Mouse (Mus musculus): Measurements from ENCODE around the gene Itih5. TPM values are rescaled to one million over a fixed set of nuclear protein-coding genes. Genes with fewer than 3 reads are reported as not detected.

Gene Itih5
- polyA plus RNA-seq, 1 experiment from 2014 or later: 35.4 TPM

- no peaks in the 10 kb centered on the region for H3K36me3 ChIP-seq (ENCODE audit: control insufficient read depth, insufficient read depth, low read length)
- no peak for DNase-seq (ENCODE audit: low spot score)
These were observed 146.9 kb downstream of the Itih5 start for GRCm38 (mm10) chr2:10300244-10300643.

GRCm38 (mm10) chr2:10300771-10301170 is 147.4 kb downstream of the Itih5 start:
- H3K36me3 ChIP-seq (ENCODE audit: control insufficient read depth, insufficient read depth, low read length): no peaks in the 10 kb centered on the region
- TF ChIP-seq EP300 (optimal IDR thresholded peaks at IDR 0.05) (no peak), CTCF (IDR thresholded peaks at IDR 0.05; ENCODE audit: low read depth) (no peak)
- ATAC-seq (ENCODE audit: low FRiP score, low TSS enrichment) (peak; percentile 71; the same call in 1 of the 2 replicates), DNase-seq (ENCODE audit: low spot score) (peak; percentile 20)
- H3K27ac ChIP-seq (replicated peaks): no peak overlapping the region
- no peaks in the 10 kb centered on the region for H3K27me3 ChIP-seq (ENCODE audit: control insufficient read depth, insufficient read depth, low read length)
- no peaks in the 10 kb centered on the region for H3K9me3 ChIP-seq (ENCODE audit: control insufficient read depth, low read length)
- H3K4me3 ChIP-seq (ENCODE audit: low read depth, low read length): no peak overlapping the region
- 48% methylated on average over 10 of the region's 10 CpGs for WGBS
- peak overlapping the region; percentile 3; the same call in 1 of the 2 replicates for H3K4me2 ChIP-seq (replicated peaks; ENCODE audit: low read depth)
- no peak overlapping the region for H3K9ac ChIP-seq (ENCODE audit: low read length)
- no peaks in the 10 kb centered on the region for H3K4me1 ChIP-seq (replicated peaks; ENCODE audit: control insufficient read depth, insufficient read depth)

More at GRCm38 (mm10) chr2:10300244-10300643, 146.9 kb downstream of the Itih5 start:
- WGBS: 54% methylated on average over 7 of the region's 7 CpGs
- H3K27me3 ChIP-seq (ENCODE audit: control insufficient read depth, insufficient read depth, low read length): no peaks in the 10 kb centered on the region
- no peaks in the 10 kb centered on the region for H3K4me1 ChIP-seq (replicated peaks; ENCODE audit: control insufficient read depth, insufficient read depth)
- TF ChIP-seq CTCF (IDR thresholded peaks at IDR 0.05; ENCODE audit: low read depth) (peak; percentile 58), EP300 (optimal IDR thresholded peaks at IDR 0.05) (no peak)
- H3K27ac ChIP-seq (replicated peaks): no peak overlapping the region
- H3K4me3 ChIP-seq (ENCODE audit: low read depth, low read length): no peak overlapping the region
- no peak overlapping the region for H3K4me2 ChIP-seq (replicated peaks; ENCODE audit: low read depth)
- ATAC-seq (ENCODE audit: low FRiP score, low TSS enrichment): no peak
- H3K9me3 ChIP-seq (ENCODE audit: control insufficient read depth, low read length): no peaks in the 10 kb centered on the region
- H3K9ac ChIP-seq (ENCODE audit: low read length): no peak overlapping the region

- Histone ChIP-seq H3K9me3 (ENCODE audit: control insufficient read depth, low read length) (no peaks in the 10 kb centered on the region), H3K4me1 (replicated peaks; ENCODE audit: control insufficient read depth, insufficient read depth) (no peaks in the 10 kb centered on the region), H3K27me3 (ENCODE audit: control insufficient read depth, insufficient read depth, low read length) (no peaks in the 10 kb centered on the region), H3K4me2 (replicated peaks; ENCODE audit: low read depth) (no peak overlapping the region), H3K9ac (ENCODE audit: low read length) (no peak overlapping the region), H3K36me3 (ENCODE audit: control insufficient read depth, insufficient read depth, low read length) (no peaks in the 10 kb centered on the region), H3K27ac (replicated peaks) (no peak overlapping the region), H3K4me3 (ENCODE audit: low read depth, low read length) (no peak overlapping the region)
- 29% methylated on average over 3 of the region's 3 CpGs for WGBS
- DNase-seq (ENCODE audit: low spot score) (no peak), ATAC-seq (ENCODE audit: low FRiP score, low TSS enrichment) (no peak)
- TF ChIP-seq EP300 (optimal IDR thresholded peaks at IDR 0.05) (no peak), CTCF (IDR thresholded peaks at IDR 0.05; ENCODE audit: low read depth) (no peak)
These were observed 148.0 kb downstream of the Itih5 start for GRCm38 (mm10) chr2:10301391-10301790.

GRCm38 (mm10) chr2:10301997-10302396 is 148.6 kb downstream of the Itih5 start:
- Histone ChIP-seq H3K36me3 (ENCODE audit: control insufficient read depth, insufficient read depth, low read length) (no peaks in the 10 kb centered on the region), H3K27ac (replicated peaks) (no peak overlapping the region), H3K9ac (ENCODE audit: low read length) (no peak overlapping the region), H3K9me3 (ENCODE audit: control insufficient read depth, low read length) (no peaks in the 10 kb centered on the region), H3K4me3 (ENCODE audit: low read depth, low read length) (no peak overlapping the region), H3K4me1 (replicated peaks; ENCODE audit: control insufficient read depth, insufficient read depth) (no peaks in the 10 kb centered on the region), H3K4me2 (replicated peaks; ENCODE audit: low read depth) (no peak overlapping the region), H3K27me3 (ENCODE audit: control insufficient read depth, insufficient read depth, low read length) (no peaks in the 10 kb centered on the region)
- WGBS: 92% methylated on average over 9 of the region's 9 CpGs
- TF ChIP-seq CTCF (IDR thresholded peaks at IDR 0.05; ENCODE audit: low read depth) (no peak), EP300 (optimal IDR thresholded peaks at IDR 0.05) (no peak)
- DNase-seq (ENCODE audit: low spot score) (no peak), ATAC-seq (ENCODE audit: low FRiP score, low TSS enrichment) (no peak)

GRCm38 (mm10) chr2:10304911-10305310 is 151.5 kb downstream of the Itih5 start:
- TF ChIP-seq CTCF (IDR thresholded peaks at IDR 0.05; ENCODE audit: low read depth): no peak
- TF ChIP-seq EP300 (optimal IDR thresholded peaks at IDR 0.05): no peak
- WGBS: 51% methylated on average over 3 of the region's 3 CpGs
- Histone ChIP-seq H3K9ac (ENCODE audit: low read length) (no peak overlapping the region), H3K27ac (replicated peaks) (no peak overlapping the region), H3K4me1 (replicated peaks; ENCODE audit: control insufficient read depth, insufficient read depth) (no peaks in the 10 kb centered on the region), H3K4me3 (ENCODE audit: low read depth, low read length) (no peak overlapping the region), H3K27me3 (ENCODE audit: control insufficient read depth, insufficient read depth, low read length) (no peaks in the 10 kb centered on the region), H3K4me2 (replicated peaks; ENCODE audit: low read depth) (no peak overlapping the region), H3K36me3 (ENCODE audit: control insufficient read depth, insufficient read depth, low read length) (no peaks in the 10 kb centered on the region), H3K9me3 (ENCODE audit: control insufficient read depth, low read length) (no peaks in the 10 kb centered on the region)
- ATAC-seq (ENCODE audit: low FRiP score, low TSS enrichment) (no peak), DNase-seq (ENCODE audit: low spot score) (no peak)

Other genes starting within 250 kb of the Itih5 start
- gene Taf3, start 105.0 kb upstream of the Itih5 start, polyA plus RNA-seq (2015; fragmentation: Nextera tagmentation; extraction: Ambion mirVana): 4.7 and 4.9 TPM in 2 replicates
- gene Atp5c1, start 73.1 kb upstream of the Itih5 start, polyA plus RNA-seq (2015; fragmentation: Nextera tagmentation; extraction: Ambion mirVana): 620 and 626 TPM in 2 replicates
- 15.4 and 16.2 TPM in 2 replicates for gene Kin, start 73.0 kb upstream of the Itih5 start, polyA plus RNA-seq (2015; fragmentation: Nextera tagmentation; extraction: Ambion mirVana)
- gene Itih2, start 22.2 kb upstream of the Itih5 start, polyA plus RNA-seq (2015; fragmentation: Nextera tagmentation; extraction: Ambion mirVana): 9.0 and 11.3 TPM in 2 replicates
- 0.63 and 0.65 TPM in 2 replicates for gene Sfmbt2, start 216.9 kb downstream of the Itih5 start, polyA plus RNA-seq (2015; fragmentation: Nextera tagmentation; extraction: Ambion mirVana)

Measured in stomach, postnatal 0 days (tissue).